Mouse (Mus musculus): ENCODE measurements at regions not wholly inside any gene's neighbourhood (a gene's known extent, or its start where the extent isn't known, plus 50 kb on each side); places are given as distances from the start of the nearest gene placed in this dataset.
"Not testable (repeated sequence)": the region's sequence is repeated elsewhere in the genome, so short reads cannot be mapped to it uniquely, and the experiment has no call there.

GRCm38 (mm10) chr14:9492228-9492627 lies 826.2 kb upstream of the 4930452B06Rik start:
- DNase-seq: no peak

GRCm38 (mm10) chr14:9488585-9488984 lies 822.5 kb upstream of the 4930452B06Rik start:
- no peak for DNase-seq

- DNase-seq: no peak
Measured at GRCm38 (mm10) chr14:9478981-9479380, 812.9 kb upstream of the 4930452B06Rik start.

- peak; percentile 17 for DNase-seq
Measured at GRCm38 (mm10) chr14:9475169-9475568, 809.1 kb upstream of the 4930452B06Rik start.

GRCm38 (mm10) chr14:9469686-9470085 lies 803.6 kb upstream of the 4930452B06Rik start:
- DNase-seq: no peak

- DNase-seq: no peak
Measured at GRCm38 (mm10) chr14:9468654-9469053, 802.6 kb upstream of the 4930452B06Rik start.

GRCm38 (mm10) chr14:9467690-9468458 lies 801.8 kb upstream of the 4930452B06Rik start:
- DNase-seq: no peak

GRCm38 (mm10) chr14:9460006-9460405 lies 794.0 kb upstream of the 4930452B06Rik start:
- peak; percentile 64 for DNase-seq

GRCm38 (mm10) chr14:9458856-9459255 lies 792.8 kb upstream of the 4930452B06Rik start:
- no peak for DNase-seq

- no peak for DNase-seq
Measured at GRCm38 (mm10) chr14:9457801-9458495, 791.9 kb upstream of the 4930452B06Rik start.

GRCm38 (mm10) chr14:9455986-9456385 lies 789.9 kb upstream of the 4930452B06Rik start:
- DNase-seq: no peak

- DNase-seq: no peak
Measured at GRCm38 (mm10) chr14:9449942-9450341, 783.9 kb upstream of the 4930452B06Rik start.

- DNase-seq: no peak
Measured at GRCm38 (mm10) chr14:9437896-9438295, 771.9 kb upstream of the 4930452B06Rik start.

GRCm38 (mm10) chr14:9435136-9435535 lies 769.1 kb upstream of the 4930452B06Rik start:
- DNase-seq: no peak

- DNase-seq: no peak
Measured at GRCm38 (mm10) chr14:9433081-9433590, 767.1 kb upstream of the 4930452B06Rik start.

- DNase-seq: no peak
Measured at GRCm38 (mm10) chr14:9431798-9432197, 765.8 kb upstream of the 4930452B06Rik start.

GRCm38 (mm10) chr14:9411822-9412403 lies 745.9 kb upstream of the 4930452B06Rik start:
- DNase-seq: no peak

- no peak for DNase-seq
Measured at GRCm38 (mm10) chr14:9403688-9404087, 737.6 kb upstream of the 4930452B06Rik start.

GRCm38 (mm10) chr14:9400861-9401260 lies 734.8 kb upstream of the 4930452B06Rik start:
- DNase-seq: no peak

GRCm38 (mm10) chr14:9393271-9393771 lies 727.3 kb upstream of the 4930452B06Rik start:
- DNase-seq: peak; percentile 80

GRCm38 (mm10) chr14:9389878-9390536 lies 724.0 kb upstream of the 4930452B06Rik start:
- not testable (repeated sequence) for DNase-seq

- DNase-seq: no peak
Measured at GRCm38 (mm10) chr14:9389180-9389579, 723.1 kb upstream of the 4930452B06Rik start.

All from right cerebral cortex, postnatal 25 days (tissue).